Mouse (Mus musculus) gastrocnemius, adult 2 months (tissue): ENCODE results near the gene Gmppa. TPM values are rescaled to one million over a fixed set of nuclear protein-coding genes. Genes with fewer than 3 reads are reported as not detected.
A peak's percentile ranks its signal among the peaks of the same experiment; 100 is the strongest.

Experiments used
- DNase-seq: peaks from one replicate; pipeline ENCODE4 v3.0.0; 2022
- H3K27ac ChIP-seq: fragments of 200-600 bp; 2 replicates; pipeline ENCODE4 v1.8.1; 2022; ENCODE audit warnings: mild to moderate bottlenecking
- H3K4me3 ChIP-seq: fragments of 200-600 bp; 2 replicates; pipeline ENCODE4 v1.8.1; 2022; ENCODE audit warnings: mild to moderate bottlenecking, moderate library complexity
- CTCF ChIP-seq: fragments of 200-600 bp; IDR thresholded peaks from 2 replicates; pipeline ENCODE4 v1.8.1; 2022; ENCODE audit warnings: antibody characterized with exemption, mild to moderate bottlenecking, moderate library complexity
- intact Hi-C: fragments of 180-260 bp; cut with DNase I; formaldehyde crosslinking; loops from one replicate; pipeline ENCODE4 v1.15.1; 2025
- long read RNA-seq, 2 experiments: library from polyadenylated mRNA; stranded (forward); transcript quantifications; one replicate each; pipeline ENCODE4 v2.0.0; 2021
- total RNA-seq, 2 experiments: library from RNA; stranded (reverse); gene quantifications; 2 replicates each; pipeline ENCODE4 v1.2.3; 2021

Gmppa gene
- total RNA-seq = 10 to 100 TPM; 41.1 to 42.7 TPM
- long read RNA-seq, experiment 1, partial matches to known transcripts = 2 of 8 reads
- long read RNA-seq, experiment 1, other reads (novel, unspliced or antisense) = 5 of 8 reads
- long read RNA-seq, experiment 2, partial matches to known transcripts = 3 of 6 reads
- long read RNA-seq, experiment 2, other reads (novel, unspliced or antisense) = 1 of 6 reads

DNA sequence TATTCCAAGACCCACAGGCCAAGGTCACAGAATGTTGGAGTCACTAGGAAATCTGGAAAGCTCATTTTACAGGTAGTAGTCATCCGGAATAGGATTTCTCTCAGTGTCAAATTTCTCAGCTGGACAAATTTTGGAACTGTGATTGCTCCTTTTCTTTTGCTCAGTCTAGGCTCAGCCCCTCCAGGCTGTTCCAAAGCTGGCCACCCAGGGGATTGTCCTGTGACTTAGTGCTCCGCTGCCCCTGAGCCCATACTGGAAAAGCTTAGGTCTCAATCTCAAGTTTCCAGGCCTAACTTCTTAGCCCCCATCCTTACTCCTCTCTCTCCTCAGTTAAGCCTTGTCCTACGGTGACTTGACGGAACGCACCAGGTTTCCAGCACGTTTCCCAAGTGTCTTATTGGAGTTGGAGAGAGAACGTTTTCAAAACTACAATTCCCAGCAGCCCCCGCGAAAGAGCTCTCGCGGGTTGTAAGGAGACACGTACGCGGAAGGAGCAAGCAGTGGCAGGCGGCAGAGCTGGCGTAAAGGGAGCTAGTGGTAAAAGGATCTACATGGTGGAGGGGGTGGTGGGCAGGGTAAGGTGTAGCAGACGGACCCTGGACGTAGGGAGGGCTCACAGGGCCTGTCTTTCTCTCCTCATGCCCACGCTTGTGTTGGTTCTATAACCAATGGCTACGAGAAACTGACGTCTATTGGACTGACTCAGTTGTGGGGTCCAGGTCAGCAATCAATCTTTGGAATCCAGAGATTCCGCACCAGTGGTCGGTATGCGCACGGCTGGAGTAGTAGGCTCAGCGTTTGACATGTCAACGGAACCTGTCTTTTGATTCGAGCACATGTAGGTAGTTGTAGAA is at the start of gene Gmppa:
TSS of gene Gmppa (plus strand) at position 456 of the 854 bp plus-strand sequence.
- intact Hi-C loops = no loop called here
- Histone ChIP-seq H3K27ac (peak within 1 kb of the TSS; percentile 96), H3K4me3 (peak within 1 kb of the TSS; percentile 94)
- TF ChIP-seq CTCF = no peak
- DNase-seq = peak; percentile 90

DNA sequence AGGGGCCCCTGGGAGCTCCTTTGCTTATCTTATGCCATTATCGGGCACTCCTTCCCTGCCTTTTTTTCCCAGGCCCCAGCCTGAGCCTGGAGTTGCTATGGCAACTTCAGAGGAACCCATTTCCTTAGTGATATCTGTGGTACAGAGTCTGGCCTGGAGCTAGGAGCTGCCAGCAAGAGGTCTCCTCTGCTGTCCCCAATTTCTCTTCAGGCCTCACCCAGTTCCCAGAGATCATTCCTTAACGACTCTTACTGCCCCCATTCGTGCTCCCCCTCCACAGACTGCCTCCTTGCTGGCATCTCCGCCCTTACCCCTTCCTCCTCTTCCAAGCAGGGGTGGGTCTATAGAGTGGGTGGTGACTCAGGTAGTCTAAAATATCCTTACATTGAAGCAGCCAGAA is 49.6 kb upstream of the Gmppa start:
- H3K4me3 ChIP-seq = no peak overlapping the region
- H3K27ac ChIP-seq = peak overlapping the region; percentile 79
- no peak for TF ChIP-seq CTCF
- no peak for DNase-seq
- intact Hi-C loops = no loop called here

DNA sequence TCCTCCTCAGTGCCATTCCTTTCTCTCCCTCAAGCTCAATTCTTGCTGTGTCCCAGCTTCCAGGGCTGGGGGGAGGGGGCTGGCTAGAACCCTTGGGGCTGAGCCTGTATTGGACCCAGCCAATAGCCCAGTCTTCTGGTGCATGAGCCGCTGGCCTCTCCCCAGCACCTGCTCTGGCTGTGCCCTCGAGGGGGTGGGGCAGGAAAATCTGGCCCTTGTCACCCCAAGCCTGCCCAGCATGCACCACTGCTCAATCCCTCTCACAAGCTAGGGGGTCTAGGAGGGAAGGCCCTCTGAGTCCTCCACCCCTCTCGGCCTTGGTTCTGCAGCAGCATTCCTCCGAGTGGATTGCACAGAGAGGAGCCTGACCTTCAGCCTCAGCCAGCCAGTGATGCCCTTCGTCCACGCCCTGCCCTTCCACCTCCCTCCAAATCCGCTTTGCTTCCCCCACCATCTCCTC is 48.2 kb upstream of the Gmppa start:
- no peak overlapping the region for H3K4me3 ChIP-seq
- no peak for TF ChIP-seq CTCF
- intact Hi-C loops = no loop called here
- DNase-seq = peak; percentile 82
- H3K27ac ChIP-seq = peak overlapping the region; percentile 79

DNA sequence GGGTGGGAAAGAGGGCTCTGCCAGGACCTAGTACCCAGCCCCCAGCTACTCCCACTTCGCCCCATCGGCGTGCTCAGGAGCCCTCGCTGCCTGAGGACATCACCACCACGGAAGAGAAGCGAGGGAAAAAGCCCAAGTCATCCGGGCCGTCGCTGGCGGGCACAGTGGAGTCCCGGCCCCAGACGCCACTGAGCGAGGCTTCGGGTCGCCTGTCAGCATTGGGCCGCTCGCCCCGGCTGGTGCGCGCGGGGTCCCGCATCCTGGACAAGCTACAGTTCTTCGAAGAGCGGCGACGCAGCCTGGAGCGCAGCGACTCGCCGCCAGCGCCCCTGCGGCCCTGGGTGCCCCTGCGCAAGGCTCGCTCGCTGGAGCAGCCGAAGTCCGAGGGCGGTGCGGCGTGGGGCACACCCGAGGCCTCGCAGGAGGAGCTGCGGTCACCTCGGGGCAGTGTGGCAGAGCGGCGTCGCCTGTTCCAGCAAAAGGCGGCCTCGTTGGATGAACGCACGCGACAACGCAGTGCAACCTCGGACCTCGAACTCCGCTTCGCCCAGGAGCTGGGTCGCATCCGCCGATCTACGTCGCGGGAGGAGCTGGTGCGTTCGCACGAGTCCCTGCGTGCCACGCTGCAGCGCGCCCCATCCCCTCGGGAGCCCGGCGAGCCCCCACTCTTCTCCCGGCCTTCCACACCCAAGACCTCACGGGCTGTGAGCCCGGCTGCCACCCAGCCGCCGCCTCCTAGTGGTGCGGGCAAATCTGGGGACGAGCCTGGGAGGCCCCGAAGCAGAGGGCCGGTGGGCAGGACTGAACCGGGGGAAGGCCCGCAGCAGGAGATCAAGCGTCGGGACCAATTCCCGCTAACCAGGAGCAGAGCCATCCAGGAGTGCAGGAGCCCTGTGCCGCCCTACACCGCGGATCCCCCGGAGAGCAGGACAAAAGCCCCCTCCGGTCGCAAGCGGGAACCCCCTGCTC is 47.5 kb upstream of the Gmppa start:
- H3K27ac ChIP-seq = peak overlapping the region; percentile 79
- DNase-seq = peak; percentile 40
- intact Hi-C loops = no loop called here
- H3K4me3 ChIP-seq = no peak overlapping the region
- no peak for TF ChIP-seq CTCF

DNA sequence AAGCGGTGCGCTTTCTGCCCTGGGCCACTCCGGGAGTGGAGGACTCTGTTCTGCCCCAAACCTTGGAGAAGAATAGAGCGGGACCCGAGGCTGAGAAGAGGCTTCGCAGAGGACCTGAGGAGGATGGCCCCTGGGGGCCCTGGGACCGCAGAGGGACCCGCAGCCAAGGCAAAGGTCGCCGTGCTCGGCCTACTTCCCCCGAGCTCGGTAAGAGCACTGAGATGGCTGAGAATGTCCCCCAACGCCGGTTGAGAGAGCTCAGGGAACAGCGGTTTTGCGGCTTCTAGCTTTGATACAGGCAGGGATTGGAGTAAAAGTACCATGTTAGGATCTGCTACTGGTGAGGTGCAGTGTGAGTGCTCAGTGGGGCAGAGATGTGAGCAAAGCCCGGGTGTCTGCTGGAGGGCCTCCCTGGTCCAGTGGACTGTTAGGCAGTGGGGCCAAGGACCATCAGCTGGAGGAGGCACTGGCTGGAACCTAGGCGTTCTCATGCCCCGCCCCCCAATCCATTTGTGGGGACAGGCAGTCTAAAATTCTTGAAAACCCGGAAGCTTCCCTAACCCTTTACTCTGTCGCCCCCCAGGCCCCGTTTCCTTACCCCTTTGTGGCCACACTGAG is 46.7 kb upstream of the Gmppa start:
- peak overlapping the region; percentile 79 for H3K27ac ChIP-seq
- TF ChIP-seq CTCF = no peak
- intact Hi-C loops = no loop called here
- no peak for DNase-seq
- no peak overlapping the region for H3K4me3 ChIP-seq

DNA sequence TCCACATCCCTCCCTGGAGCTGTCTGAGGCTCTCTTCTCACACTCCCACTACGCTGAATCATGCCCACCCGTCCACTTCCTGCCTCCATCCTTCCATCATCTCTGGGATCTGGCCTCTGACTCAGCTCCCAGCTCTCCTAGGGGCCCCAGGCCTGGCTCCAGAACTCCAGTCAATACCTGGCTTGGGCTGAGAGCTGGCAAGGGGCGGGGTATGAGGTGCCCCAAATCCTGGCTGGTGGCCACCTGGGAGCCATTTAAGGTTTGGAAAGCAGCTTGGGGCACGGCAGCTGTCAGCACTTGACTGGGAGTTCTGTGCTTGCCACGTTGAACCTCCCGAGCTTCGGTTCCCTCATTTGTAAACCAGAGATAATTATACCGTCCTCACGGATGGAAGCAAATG is 42.6 kb upstream of the Gmppa start:
- no peak for TF ChIP-seq CTCF
- DNase-seq = peak; percentile 95
- Histone ChIP-seq H3K27ac (peak overlapping the region; percentile 88), H3K4me3 (peak overlapping the region; percentile 57)
- intact Hi-C loops = no loop called here

DNA sequence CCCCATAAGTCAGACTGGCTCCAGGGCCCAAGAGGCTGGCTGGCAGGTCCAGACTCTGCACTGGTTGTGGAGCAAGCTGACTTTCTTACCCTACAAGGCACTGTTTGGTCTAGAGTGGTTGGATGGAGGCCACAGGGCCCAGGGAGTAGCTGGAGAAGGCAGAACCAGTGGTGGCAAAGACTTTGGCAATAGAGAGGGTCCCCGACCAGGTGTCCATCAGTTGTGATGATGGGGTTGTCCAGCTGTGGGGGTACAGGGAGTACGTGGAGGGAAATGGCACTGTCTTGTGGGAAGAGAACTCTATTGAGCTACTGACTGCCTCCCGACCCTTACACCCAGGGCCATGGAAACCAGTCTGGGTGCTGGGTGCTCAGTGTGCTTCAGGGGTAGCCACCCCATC is 41.9 kb upstream of the Gmppa start:
- intact Hi-C loops = loop anchor here (2.0 kb wide), 1 partner anchor 17 kb away; no protein-coding TSS in a partner anchor
- DNase-seq = no peak
- Histone ChIP-seq H3K27ac (peak overlapping the region; percentile 88), H3K4me3 (peak overlapping the region; percentile 57)
- TF ChIP-seq CTCF = no peak

DNA sequence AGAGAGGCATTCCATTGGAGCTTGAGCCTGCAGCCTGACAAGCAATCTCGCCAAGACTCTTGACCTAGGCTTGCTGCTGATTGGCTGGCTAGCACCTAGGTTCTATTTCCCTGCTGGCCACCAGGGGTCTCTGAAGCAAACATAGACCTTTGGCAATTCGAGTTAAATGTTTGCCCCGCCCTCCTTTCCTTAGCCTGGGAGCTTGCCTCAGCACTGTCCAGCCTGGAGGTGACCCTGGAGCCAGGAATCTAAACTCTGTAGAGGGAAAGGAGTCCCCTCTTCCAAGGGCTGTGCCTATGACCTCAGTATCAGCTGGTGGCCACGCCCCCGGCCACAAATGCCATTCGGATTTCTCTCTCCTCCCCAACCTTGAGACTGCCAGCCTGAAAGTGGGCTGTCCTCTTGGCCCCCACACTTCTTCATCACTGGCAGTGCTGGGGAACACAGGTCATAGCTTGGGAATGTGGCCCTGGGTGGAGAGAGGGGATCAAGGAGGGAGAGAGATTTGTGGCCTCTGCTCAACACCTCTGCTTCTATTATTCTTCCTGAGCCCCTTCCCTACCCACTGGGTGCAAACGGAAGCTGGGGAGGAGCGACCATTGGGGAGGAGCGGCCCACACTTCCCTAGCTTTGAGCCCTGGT is 36.8 kb upstream of the Gmppa start:
- H3K4me3 ChIP-seq = peak overlapping the region; percentile 71
- H3K27ac ChIP-seq = peak overlapping the region; percentile 99
- peak; percentile 91 for DNase-seq
- intact Hi-C loops = no loop called here
- peak; percentile 78 for TF ChIP-seq CTCF

DNA sequence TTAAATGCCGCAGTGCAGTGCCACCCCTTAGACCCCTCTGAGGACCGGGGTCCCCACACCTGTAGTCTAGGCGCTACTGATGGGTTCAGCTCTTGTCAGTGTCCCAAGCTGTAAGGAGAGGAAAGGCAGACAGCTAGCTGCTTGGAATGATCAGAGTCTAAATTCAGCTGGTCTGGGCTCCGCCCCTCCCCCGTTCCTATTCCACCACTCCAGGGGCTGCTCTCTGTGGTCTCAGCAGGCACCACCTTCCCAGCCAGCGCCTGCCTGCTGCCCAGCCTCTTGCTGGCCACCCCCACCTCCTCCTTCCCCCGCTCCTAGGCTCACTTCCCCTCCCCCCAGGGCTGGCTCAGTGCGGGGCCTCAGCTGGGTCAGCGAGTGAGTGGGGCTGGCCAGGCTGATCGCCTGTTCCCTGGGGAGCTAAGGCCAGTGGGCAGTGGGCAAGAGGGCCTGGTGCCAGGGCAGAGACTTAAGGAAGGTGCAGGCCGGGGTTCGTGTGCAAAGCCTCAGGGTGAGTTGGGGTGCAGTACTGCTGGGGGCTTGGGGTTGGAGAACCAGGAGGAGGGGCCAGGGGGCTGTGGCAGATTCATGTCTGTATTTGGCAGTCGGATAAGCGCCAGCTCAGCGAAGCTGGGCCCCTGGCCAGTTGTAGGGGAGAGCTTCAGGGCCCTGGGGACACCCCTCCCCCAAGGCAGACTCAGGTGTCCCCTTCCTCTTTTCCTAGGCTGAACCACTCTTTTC is 35.8 kb upstream of the Gmppa start:
- peak; percentile 94 for DNase-seq
- intact Hi-C loops = no loop called here
- TF ChIP-seq CTCF = no peak
- Histone ChIP-seq H3K4me3 (peak overlapping the region; percentile 71), H3K27ac (peak overlapping the region; percentile 99)

DNA sequence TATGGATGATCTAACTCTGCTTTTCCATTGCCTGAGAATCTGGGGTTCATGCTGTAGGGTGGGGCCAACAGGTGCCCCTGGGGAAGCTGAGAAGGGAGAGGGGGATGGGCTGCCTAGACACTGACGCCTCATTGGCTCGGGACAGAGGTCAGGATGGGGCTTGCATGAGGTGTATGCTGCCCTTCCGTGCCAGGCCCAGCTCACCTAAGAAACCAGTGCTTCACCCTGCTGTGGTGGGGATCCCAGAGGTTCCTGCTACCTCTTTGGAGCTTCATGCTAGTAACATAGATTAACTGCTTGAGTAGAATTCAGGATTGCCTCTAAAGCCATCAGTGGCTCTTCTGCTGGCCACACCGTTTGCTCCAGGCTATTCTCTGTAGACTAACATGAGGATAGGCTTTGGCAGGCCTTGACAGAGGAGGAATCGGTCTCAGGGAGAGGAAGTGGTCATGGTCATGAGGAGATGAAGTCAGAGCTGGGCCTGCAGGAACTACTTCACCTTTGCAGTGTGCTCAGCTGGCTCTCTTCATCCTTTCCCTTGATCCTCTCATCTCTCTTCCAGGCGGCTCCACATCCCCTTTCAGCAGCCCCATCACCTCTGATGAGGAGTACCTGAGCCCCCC is 35.1 kb upstream of the Gmppa start:
- TF ChIP-seq CTCF = no peak
- Histone ChIP-seq H3K27ac (peak overlapping the region; percentile 99), H3K4me3 (peak overlapping the region; percentile 71)
- DNase-seq = peak; percentile 86
- intact Hi-C loops = no loop called here
